Mouse (Mus musculus) kidney, embryonic 15.5 days (tissue): ENCODE results near the gene Casc3. TPM values are rescaled to one million over a fixed set of nuclear protein-coding genes. Genes with fewer than 3 reads are reported as not detected.

Source experiments
- ATAC-seq: fragments of 200-750 bp; cut with Nextera tagmentation; replicated peaks from 2 replicates; pipeline ENCODE4 v1.8.0; 2017; ENCODE audit warnings: moderate TSS enrichment; ENCODE audit not compliant: low FRiP score
- H3K27ac ChIP-seq: fragments of 300-500 bp; sonication (generic); 2 replicates; pipeline ENCODE4 v1.5.1; 2015; ENCODE audit warnings: mild to moderate bottlenecking, inconsistent platforms
- H3K27me3 ChIP-seq: fragments of 300-500 bp; sonication (generic); 2 replicates; pipeline ENCODE4 v1.6.1; 2015; ENCODE audit warnings: inconsistent platforms
- H3K36me3 ChIP-seq: fragments of 300-500 bp; sonication (generic); 2 replicates; pipeline ENCODE4 v1.6.1; 2015; ENCODE audit warnings: inconsistent platforms
- H3K4me1 ChIP-seq: fragments of 300-500 bp; sonication (generic); 2 replicates; pipeline ENCODE4 v1.6.1; 2015; ENCODE audit warnings: inconsistent platforms
- H3K4me2 ChIP-seq: fragments of 300-500 bp; sonication (generic); 2 replicates; pipeline ENCODE4 v1.6.1; 2015; ENCODE audit warnings: moderate library complexity, mild to moderate bottlenecking, inconsistent platforms
- H3K4me3 ChIP-seq: fragments of 300-500 bp; sonication (generic); replicated peaks from 2 replicates; pipeline ENCODE4 v1.5.1; 2015; ENCODE audit warnings: mild to moderate bottlenecking, inconsistent platforms
- H3K9ac ChIP-seq: fragments of 300-500 bp; sonication (generic); 2 replicates; pipeline ENCODE4 v1.6.1; 2015; ENCODE audit warnings: mild to moderate bottlenecking, inconsistent platforms
- H3K9me3 ChIP-seq: fragments of 300-500 bp; sonication (generic); replicated peaks from 2 replicates; pipeline ENCODE4 v1.6.1; 2016; ENCODE audit warnings: inconsistent platforms
- WGBS: fragments of 180-500 bp; shearing (Covaris S2); methylation state at CpG from one replicate; pipeline ENCODE4 v1.1.7; 2015; ENCODE audit warnings: mixed read lengths; 5-methylcytosine and 5-hydroxymethylcytosine counted together
- polyA plus RNA-seq: library from polyadenylated mRNA; unstranded; fragments of >200 nt; fragmentation: Nextera tagmentation; extraction: Ambion mirVana; gene quantifications from 2 replicates; pipeline ENCODE4 v1.2.1, GENCODE M21; 2015

The Casc3 gene
- polyA plus RNA-seq: 40.6 and 40.8 TPM in 2 replicates

DNA sequence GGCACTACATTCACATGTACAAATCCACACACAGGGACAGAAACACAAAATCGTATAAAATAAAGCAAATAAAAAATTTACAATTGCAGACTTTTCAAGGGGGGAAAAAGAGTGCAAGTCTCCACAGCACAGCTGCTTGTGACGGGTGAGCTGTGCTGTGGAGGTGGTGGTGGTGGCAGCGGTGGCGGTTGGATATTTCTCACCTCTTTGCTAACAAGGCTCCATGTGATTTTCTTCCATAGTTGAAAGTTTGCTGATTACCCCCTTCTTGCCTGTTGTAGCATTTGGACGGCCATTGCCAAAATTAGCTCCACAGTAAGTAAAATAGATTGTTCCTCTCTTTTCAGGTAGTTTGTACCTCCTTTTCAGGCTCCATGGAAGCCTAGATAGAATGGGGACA lies at the start of gene Casc3:
Casc3 (plus strand) TSS at position 301 of the 400 bp plus-strand sequence.
- H3K4me1 ChIP-seq: 0 out of 2 replicates have a peak, but pooled peaks cover 17% of the 10 kb centered on the region
- H3K9me3 ChIP-seq: no peaks in the 10 kb centered on the region
- no peaks in the 10 kb centered on the region for H3K27me3 ChIP-seq
- no peak within 1 kb of the TSS for H3K9ac ChIP-seq
- no peak within 1 kb of the TSS for H3K4me3 ChIP-seq
- H3K4me2 ChIP-seq: no peak within 1 kb of the TSS
- no peak for ATAC-seq
- no peak within 1 kb of the TSS for H3K27ac ChIP-seq
- WGBS: 89% methylated on average over 5 of the region's 5 CpGs
- peaks cover 91% of the 10 kb centered on the region for H3K36me3 ChIP-seq

DNA sequence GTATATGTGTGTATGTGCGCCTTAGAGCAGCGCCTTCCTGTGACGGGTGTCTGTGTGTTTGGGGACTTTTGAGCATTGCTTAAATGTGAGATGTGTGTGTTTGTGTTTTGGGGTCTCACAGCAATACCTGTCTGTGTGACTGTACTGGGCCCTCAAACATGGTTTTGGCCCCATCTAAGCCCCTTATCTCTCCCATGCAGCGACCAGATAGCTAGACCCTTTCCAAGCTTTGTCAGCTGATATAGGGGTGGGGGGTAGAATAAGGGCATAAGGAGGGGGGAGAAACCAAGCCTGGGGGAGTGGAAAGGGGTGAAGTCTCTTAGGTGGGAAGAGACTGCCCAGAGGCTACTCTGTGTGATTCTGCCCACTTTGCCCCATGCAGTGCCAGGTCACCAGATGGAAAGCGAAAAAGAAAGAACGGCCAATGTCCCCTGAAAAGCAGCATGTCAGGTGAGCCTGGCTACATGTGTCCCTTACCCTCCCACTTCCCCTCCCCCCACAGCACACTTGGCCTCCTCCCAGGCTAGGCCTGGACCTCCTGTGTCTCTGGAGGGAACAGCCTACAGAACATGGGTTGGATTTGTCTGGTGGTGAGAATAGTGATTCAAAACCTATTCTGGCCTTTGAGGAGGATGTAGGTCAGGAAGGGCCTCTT lies 48.9 kb upstream of the Casc3 start:
- H3K27me3 ChIP-seq: no peaks in the 10 kb centered on the region
- no peak overlapping the region for H3K4me3 ChIP-seq
- H3K9ac ChIP-seq: no peak overlapping the region
- H3K4me1 ChIP-seq: peaks cover 47% of the 10 kb centered on the region
- no peak for ATAC-seq
- WGBS: 90% methylated on average over 6 of the region's 6 CpGs
- H3K4me2 ChIP-seq: no peak overlapping the region
- no peak overlapping the region for H3K27ac ChIP-seq
- no peaks in the 10 kb centered on the region for H3K9me3 ChIP-seq
- peaks cover 65% of the 10 kb centered on the region for H3K36me3 ChIP-seq

DNA sequence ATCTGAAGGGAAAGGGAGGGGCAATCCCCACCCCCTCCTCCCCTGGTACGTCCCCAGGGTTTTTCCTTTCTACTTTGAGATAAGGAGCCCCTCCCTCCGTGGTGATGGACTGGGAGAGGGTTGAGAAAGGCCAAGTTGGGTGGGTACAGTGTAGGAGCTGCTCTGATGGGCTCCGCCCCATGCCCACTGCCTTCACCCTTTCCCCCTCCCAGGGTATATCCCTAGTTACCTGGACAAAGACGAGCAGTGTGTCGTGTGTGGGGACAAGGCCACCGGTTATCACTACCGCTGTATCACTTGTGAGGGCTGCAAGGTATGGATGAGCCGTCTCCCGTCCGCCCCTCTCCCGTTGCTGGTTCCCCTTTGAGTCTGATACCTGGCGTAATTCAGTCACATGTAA lies 48.0 kb upstream of the Casc3 start:
- Histone ChIP-seq H3K36me3 (peaks cover 71% of the 10 kb centered on the region), H3K4me3 (no peak overlapping the region), H3K27me3 (no peaks in the 10 kb centered on the region), H3K4me1 (peaks cover 39% of the 10 kb centered on the region), H3K27ac (no peak overlapping the region), H3K9me3 (no peaks in the 10 kb centered on the region), H3K4me2 (no peak overlapping the region), H3K9ac (no peak overlapping the region)
- no peak for ATAC-seq
- 86% methylated on average over 12 of the region's 12 CpGs for WGBS

DNA sequence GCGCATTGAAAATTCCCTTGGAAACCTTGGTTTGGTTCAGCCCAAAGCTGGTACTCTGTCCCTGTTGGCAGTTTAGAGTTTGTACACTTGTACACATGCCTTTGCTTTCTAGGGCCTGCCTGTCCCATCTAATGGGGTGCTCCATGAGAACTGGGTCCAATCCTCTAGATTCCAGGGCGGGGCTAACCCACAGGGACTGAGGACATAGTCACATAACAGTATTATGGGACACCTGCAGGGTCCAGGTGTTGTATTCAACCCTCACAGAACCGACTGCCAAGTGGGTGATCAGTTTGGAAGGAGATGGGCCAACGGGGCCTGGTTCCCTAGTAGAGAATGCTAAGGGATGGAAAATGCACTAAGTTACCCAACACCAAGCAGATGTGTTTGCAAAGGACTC lies 42.8 kb upstream of the Casc3 start:
- Histone ChIP-seq H3K36me3 (peaks cover 73% of the 10 kb centered on the region), H3K4me1 (peaks cover 37% of the 10 kb centered on the region), H3K9me3 (no peaks in the 10 kb centered on the region), H3K27me3 (no peaks in the 10 kb centered on the region), H3K9ac (no peak overlapping the region), H3K27ac (no peak overlapping the region), H3K4me2 (no peak overlapping the region), H3K4me3 (no peak overlapping the region)
- 95% methylated on average over 4 of the region's 4 CpGs for WGBS
- no peak for ATAC-seq

DNA sequence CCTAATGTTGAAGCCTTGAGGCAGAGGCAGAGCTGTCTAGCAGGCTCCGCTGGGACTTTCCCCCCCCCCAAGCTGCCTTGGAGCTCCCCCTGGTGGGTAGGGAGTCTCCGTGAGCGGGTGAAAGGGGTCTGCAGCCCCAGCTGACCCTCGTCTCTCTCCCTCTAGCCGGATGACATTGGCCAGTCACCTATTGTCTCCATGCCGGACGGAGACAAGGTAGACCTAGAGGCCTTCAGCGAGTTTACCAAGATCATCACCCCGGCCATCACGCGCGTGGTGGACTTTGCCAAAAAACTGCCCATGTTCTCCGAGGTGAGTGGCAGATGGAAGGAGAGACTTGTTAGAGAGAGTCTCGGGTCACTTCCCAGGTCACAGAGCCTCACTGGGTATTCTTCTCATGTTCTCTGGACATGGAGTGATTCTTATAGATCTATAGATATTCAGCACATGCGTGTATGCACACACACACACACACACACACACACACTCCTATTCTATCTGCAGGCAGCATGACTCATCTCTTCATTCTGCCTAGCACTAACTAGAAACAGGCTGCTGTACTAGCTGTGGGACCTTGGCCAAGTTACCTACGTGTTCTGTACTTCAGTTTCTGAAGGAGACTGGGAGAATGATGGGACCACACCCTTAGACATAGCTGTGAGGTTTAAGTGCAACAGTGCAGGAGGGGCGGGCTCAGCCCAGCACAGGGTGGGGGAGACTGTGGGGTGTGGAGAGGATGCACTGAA lies 41.8 kb upstream of the Casc3 start:
- H3K9ac ChIP-seq: no peak overlapping the region
- H3K36me3 ChIP-seq: peaks cover 63% of the 10 kb centered on the region
- peaks cover 47% of the 10 kb centered on the region for H3K4me1 ChIP-seq
- H3K4me3 ChIP-seq: no peak overlapping the region
- 58% methylated on average over 17 of the region's 17 CpGs for WGBS
- H3K27me3 ChIP-seq: no peaks in the 10 kb centered on the region
- ATAC-seq: no peak
- H3K27ac ChIP-seq: peak overlapping the region; percentile 58
- no peaks in the 10 kb centered on the region for H3K9me3 ChIP-seq
- H3K4me2 ChIP-seq: no peak overlapping the region

DNA sequence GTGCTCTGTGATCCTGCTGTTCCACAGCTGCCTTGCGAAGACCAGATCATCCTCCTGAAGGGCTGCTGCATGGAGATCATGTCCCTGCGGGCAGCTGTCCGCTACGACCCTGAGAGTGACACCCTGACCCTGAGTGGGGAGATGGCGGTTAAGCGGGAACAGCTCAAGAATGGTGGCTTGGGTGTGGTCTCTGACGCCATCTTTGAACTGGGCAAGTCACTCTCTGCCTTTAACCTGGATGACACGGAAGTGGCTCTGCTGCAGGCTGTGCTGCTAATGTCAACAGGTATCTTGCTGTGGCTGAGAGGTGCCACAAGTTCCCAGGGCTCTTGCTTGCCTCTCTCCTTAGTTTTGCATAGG lies 41.2 kb upstream of the Casc3 start:
- Histone ChIP-seq H3K9me3 (no peaks in the 10 kb centered on the region), H3K9ac (no peak overlapping the region), H3K4me1 (peaks cover 53% of the 10 kb centered on the region), H3K4me2 (no peak overlapping the region), H3K4me3 (no peak overlapping the region), H3K27ac (no peak overlapping the region), H3K36me3 (peaks cover 59% of the 10 kb centered on the region), H3K27me3 (no peaks in the 10 kb centered on the region)
- no peak for ATAC-seq
- WGBS: 79% methylated on average over 8 of the region's 8 CpGs

DNA sequence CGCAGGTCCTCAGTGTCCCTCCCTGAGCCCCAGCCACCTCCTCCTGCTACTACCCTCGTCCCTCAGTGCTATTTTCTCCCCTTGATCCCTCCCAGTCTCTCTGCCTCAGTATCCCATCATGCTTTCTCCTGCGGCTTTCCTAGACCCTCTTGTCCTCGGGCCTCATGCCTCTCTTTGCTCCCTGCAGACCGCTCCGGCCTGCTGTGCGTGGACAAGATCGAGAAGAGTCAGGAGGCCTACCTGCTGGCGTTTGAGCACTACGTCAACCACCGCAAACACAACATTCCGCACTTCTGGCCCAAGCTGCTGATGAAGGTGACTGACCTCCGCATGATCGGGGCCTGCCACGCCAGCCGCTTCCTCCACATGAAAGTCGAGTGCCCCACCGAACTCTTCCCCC lies 40.6 kb upstream of the Casc3 start:
- Histone ChIP-seq H3K9ac (no peak overlapping the region), H3K4me3 (no peak overlapping the region), H3K4me1 (peaks cover 59% of the 10 kb centered on the region), H3K4me2 (no peak overlapping the region), H3K27ac (no peak overlapping the region), H3K36me3 (peaks cover 53% of the 10 kb centered on the region), H3K9me3 (no peaks in the 10 kb centered on the region), H3K27me3 (no peaks in the 10 kb centered on the region)
- WGBS: 71% methylated on average over 18 of the region's 18 CpGs
- ATAC-seq: no peak

DNA sequence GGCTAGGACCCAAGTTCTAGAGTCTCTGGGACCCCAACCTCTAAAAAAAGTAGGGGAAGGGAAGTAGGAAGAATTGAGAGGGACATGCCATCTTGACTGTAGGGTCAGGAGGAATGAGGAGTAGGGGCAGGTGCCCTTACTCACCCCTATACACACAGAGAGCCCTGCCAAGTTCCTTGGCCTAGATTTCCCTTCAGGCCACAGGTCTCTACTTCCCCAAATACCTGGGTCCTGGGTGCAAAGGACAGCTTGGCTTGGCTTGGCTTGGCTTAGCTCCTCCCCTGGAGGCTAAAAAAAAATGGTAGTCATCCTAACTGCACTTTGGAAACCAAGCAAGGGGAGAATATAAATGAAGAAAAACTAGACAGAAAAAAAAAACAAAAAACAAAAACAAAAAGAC lies 40.0 kb upstream of the Casc3 start:
- Histone ChIP-seq H3K4me1 (peaks cover 64% of the 10 kb centered on the region), H3K4me2 (no peak overlapping the region), H3K27me3 (no peaks in the 10 kb centered on the region), H3K36me3 (peaks cover 55% of the 10 kb centered on the region), H3K27ac (no peak overlapping the region), H3K9ac (no peak overlapping the region), H3K9me3 (no peaks in the 10 kb centered on the region), H3K4me3 (no peak overlapping the region)
- ATAC-seq: no peak

DNA sequence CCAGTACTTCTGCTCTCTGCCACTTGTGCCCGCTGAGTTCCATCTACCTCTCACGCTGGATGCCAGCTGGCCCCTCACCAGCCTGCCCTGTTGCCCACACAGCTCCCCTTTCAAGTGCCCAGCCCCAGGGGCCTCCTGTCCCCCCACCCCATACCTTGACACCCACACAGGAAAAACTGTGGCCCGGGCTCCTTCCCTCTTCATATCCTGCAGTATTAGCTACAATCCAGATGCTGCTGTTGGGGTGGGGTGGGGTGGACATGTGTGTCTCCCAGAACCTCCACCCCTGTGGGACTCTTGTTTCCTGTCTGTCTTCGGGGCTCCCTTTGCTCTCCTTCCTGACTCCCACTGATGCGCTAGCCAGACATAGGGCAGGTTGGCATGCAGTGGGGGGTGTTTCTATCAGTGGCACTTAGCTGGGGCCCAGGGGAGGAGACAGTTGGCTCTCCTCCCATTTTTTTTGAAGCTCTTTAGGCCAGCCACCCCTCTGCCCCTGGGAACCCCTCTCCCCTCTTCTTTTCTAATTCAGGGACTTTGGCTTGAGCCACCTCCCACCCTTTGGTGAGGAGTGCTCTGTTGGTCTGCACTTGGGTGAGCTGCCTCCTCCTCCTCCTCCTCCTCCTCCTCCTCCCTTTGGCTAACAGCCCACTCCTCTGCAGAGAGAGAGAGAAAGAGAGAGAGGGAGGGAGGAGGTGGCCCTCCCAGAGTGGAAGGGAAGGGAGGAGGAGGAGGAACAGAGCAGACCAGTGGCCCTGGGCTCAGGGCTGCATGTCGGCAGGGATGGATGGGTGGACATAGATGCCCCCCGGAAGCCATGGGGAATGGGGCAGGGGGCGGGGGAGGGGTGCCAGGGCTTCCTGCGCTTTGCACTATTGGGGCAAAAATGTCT lies 39.0 kb upstream of the Casc3 start:
- H3K9me3 ChIP-seq: no peaks in the 10 kb centered on the region
- no peak overlapping the region for H3K4me3 ChIP-seq
- H3K4me1 ChIP-seq: peaks cover 64% of the 10 kb centered on the region
- H3K4me2 ChIP-seq: no peak overlapping the region
- ATAC-seq: peak; percentile 41; the same call in 1 of the 2 replicates
- H3K27me3 ChIP-seq: no peaks in the 10 kb centered on the region
- WGBS: 38% methylated on average over 6 of the region's 9 CpGs
- H3K27ac ChIP-seq: peak overlapping the region; percentile 75
- H3K9ac ChIP-seq: no peak overlapping the region
- peaks cover 55% of the 10 kb centered on the region for H3K36me3 ChIP-seq

DNA sequence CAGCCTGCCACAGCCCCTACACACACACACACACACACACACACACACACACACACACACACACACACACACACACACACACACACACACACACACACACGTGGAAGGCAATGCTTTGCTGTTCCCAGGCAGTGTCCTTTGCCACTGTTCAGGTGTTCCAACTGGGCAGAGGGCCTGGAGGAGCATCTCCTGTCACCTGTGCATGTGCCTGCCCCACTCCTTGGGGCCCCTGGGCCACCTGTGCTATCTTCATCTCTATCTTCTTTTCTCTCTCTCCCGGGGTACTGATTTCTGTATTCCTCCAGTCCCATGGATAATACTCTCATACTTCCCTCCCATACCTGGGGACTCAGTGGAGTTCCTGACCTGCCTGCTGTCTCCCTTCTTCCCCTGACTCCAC lies 38.4 kb upstream of the Casc3 start:
- no peak overlapping the region for H3K4me2 ChIP-seq
- H3K27me3 ChIP-seq: no peaks in the 10 kb centered on the region
- H3K36me3 ChIP-seq: peaks cover 57% of the 10 kb centered on the region
- H3K9ac ChIP-seq: no peak overlapping the region
- no peak overlapping the region for H3K4me3 ChIP-seq
- ATAC-seq: no peak
- no peaks in the 10 kb centered on the region for H3K9me3 ChIP-seq
- H3K4me1 ChIP-seq: peaks cover 64% of the 10 kb centered on the region
- no peak overlapping the region for H3K27ac ChIP-seq
- WGBS: 42% methylated on average over 2 of the region's 2 CpGs

DNA sequence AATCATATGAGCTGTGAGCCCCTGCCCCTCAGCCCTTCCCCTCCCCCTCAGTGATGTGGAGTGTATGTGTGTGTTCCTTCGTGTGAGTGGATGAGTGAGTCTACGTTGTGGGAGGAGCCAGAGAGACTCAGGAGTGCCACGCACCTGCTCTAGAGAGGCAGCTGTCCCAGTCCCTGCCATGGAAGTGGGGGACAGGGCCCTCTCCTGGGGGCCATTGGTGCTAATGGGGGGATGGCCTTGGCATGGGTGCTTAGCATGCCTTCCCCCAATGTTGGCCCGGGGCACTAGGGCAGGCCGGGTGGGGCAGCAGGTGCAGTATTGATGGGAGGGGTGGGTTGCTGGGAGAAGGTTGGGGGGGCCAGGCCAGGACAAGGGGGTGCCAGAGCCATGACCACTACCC lies 37.9 kb upstream of the Casc3 start:
- 53% methylated on average over 5 of the region's 5 CpGs for WGBS
- Histone ChIP-seq H3K4me1 (peaks cover 64% of the 10 kb centered on the region), H3K27ac (0 out of 2 replicates have a peak overlapping the region, but pooled peaks have one; percentile 24), H3K9ac (no peak overlapping the region), H3K4me2 (peak overlapping the region; percentile 52; the same call in 1 of the 2 replicates), H3K27me3 (no peaks in the 10 kb centered on the region), H3K4me3 (no peak overlapping the region), H3K9me3 (no peaks in the 10 kb centered on the region), H3K36me3 (peaks cover 53% of the 10 kb centered on the region)
- ATAC-seq: 0 out of 2 replicates have a peak, but pooled peaks have one; percentile 7

DNA sequence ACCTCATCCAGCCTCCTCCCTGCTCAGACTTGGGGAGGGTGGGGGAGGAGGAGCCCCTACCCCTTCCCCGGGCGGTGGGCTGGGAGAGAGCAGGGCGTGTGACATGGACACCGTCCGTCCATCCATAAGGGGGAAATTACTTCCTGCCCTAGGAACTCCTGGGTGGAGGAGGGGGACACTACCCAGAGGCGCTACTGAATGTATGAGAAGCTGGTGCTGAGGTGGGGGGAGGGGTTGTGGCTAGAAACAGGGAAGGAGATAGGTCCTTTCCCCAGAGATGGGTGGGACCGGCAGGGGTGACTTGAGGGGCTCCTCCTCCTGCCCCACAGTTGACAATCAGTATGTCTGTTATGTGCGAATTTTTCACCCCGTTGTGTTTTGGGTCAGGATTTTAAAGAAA lies 37.4 kb upstream of the Casc3 start:
- peaks cover 49% of the 10 kb centered on the region for H3K36me3 ChIP-seq
- H3K4me3 ChIP-seq: no peak overlapping the region; the same call in 1 of the 2 replicates
- no peaks in the 10 kb centered on the region for H3K27me3 ChIP-seq
- H3K9me3 ChIP-seq: no peaks in the 10 kb centered on the region
- ATAC-seq: peak; percentile 22; the same call in 1 of the 2 replicates
- H3K9ac ChIP-seq: no peak overlapping the region
- peak overlapping the region; percentile 52 for H3K4me2 ChIP-seq
- 10% methylated on average over 9 of the region's 9 CpGs for WGBS
- peaks cover 67% of the 10 kb centered on the region for H3K4me1 ChIP-seq
- 0 out of 2 replicates have a peak overlapping the region, but pooled peaks have one; percentile 24 for H3K27ac ChIP-seq
